Mouse (Mus musculus): ENCODE measurements at regions not wholly inside any gene's neighbourhood (a gene's known extent, or its start where the extent isn't known, plus 50 kb on each side); places are given as distances from the start of the nearest gene placed in this dataset.

DNA sequence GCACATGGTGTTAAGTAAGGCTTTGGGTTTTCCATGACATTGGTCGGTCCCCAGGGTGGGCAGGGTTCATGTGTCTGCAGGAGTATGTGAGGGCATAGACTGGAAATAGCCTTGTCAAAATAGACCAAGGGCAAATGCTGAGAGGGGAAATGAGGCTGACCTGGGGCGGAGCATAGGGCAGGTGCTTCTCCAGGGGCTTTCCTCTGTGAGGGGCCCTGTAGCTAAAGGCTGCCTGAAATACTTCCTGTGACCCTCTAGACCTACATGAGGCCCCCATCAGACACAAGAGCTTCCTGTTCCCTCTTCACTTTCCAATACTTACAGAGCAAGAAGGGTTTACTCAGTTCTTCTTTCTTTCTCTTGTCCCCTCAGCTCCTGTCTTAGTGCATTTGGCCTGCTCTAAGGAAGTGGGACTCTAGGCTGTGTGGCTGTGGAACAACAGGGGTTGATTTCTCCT, 1258.7 kb upstream of the A1bg start:
- H3K79me2 ChIP-seq (ENCODE audit: control insufficient read depth, insufficient read depth, low read length), result no peaks in the 10 kb centered on the region
- H3K4me1 ChIP-seq (ENCODE audit: control insufficient read depth, insufficient read depth, low read length), result no peaks in the 10 kb centered on the region
- H3K27ac ChIP-seq (replicated peaks; ENCODE audit: insufficient read depth, low read depth, low read length), result no peak overlapping the region
- no peak for DNase-seq (ENCODE audit: extremely low read depth, low read depth, low spot score)
- 95% methylated on average over 2 of the region's 2 CpGs for WGBS
- H3K4me3 ChIP-seq (ENCODE audit: insufficient read depth, low read depth, low read length), result no peak overlapping the region
- H3K36me3 ChIP-seq (ENCODE audit: control insufficient read depth, insufficient read depth, low read length), result no peaks in the 10 kb centered on the region; the same call in 1 of the 2 replicates
- no peaks in the 10 kb centered on the region for H3K27me3 ChIP-seq (ENCODE audit: control insufficient read depth, insufficient read depth, low read length)
- TF ChIP-seq CTCF (IDR thresholded peaks at IDR 0.05; ENCODE audit: low read depth, low read length), result no peak
- H3K9ac ChIP-seq (ENCODE audit: low read depth, low read length), result no peak overlapping the region

- H3K9ac ChIP-seq (ENCODE audit: low read depth, low read length), result no peak overlapping the region
- no peak for DNase-seq (ENCODE audit: extremely low read depth, low read depth, low spot score)
- H3K36me3 ChIP-seq (ENCODE audit: control insufficient read depth, insufficient read depth, low read length), result no peaks in the 10 kb centered on the region; the same call in 1 of the 2 replicates
- no peak overlapping the region for H3K27ac ChIP-seq (replicated peaks; ENCODE audit: insufficient read depth, low read depth, low read length)
- no peaks in the 10 kb centered on the region for H3K4me1 ChIP-seq (ENCODE audit: control insufficient read depth, insufficient read depth, low read length)
- H3K79me2 ChIP-seq (ENCODE audit: control insufficient read depth, insufficient read depth, low read length), result no peaks in the 10 kb centered on the region
- TF ChIP-seq POLR2A (IDR thresholded peaks at IDR 0.05; ENCODE audit: extremely low read depth, insufficient read depth, low read length), result no peak
- TF ChIP-seq CTCF (IDR thresholded peaks at IDR 0.05; ENCODE audit: low read depth, low read length), result no peak
- H3K4me3 ChIP-seq (ENCODE audit: insufficient read depth, low read depth, low read length), result no peak overlapping the region
- no peaks in the 10 kb centered on the region for H3K27me3 ChIP-seq (ENCODE audit: control insufficient read depth, insufficient read depth, low read length)
- WGBS, result 88% methylated on average over 3 of the region's 3 CpGs
Measured at GRCm38 (mm10) chr15:62180718-62181117, 1257.9 kb upstream of the A1bg start.

DNA sequence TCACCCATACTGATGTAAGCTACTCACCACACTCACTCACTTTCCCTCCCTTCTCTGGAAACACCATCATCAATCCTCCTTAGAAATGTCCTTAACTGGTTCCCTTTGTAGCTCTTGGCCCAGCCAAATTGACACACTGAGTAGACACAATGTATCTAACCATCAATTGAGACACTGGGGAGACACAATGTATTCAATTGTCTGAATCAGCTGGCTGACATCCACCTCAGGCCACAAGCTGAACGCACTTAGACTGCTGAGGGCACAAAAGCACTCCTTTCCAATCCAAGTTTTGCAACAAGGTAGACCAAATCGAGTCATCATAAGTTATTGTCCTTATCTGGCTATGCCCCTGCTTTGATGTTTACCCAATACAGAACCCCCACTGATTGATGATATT, 1257.0 kb upstream of the A1bg start:
- Histone ChIP-seq H3K27me3 (ENCODE audit: control insufficient read depth, insufficient read depth, low read length) (no peaks in the 10 kb centered on the region), H3K4me3 (ENCODE audit: insufficient read depth, low read depth, low read length) (no peak overlapping the region), H3K4me1 (ENCODE audit: control insufficient read depth, insufficient read depth, low read length) (no peaks in the 10 kb centered on the region), H3K79me2 (ENCODE audit: control insufficient read depth, insufficient read depth, low read length) (no peaks in the 10 kb centered on the region), H3K27ac (replicated peaks; ENCODE audit: insufficient read depth, low read depth, low read length) (no peak overlapping the region), H3K36me3 (ENCODE audit: control insufficient read depth, insufficient read depth, low read length) (no peaks in the 10 kb centered on the region; the same call in 1 of the 2 replicates), H3K9ac (ENCODE audit: low read depth, low read length) (no peak overlapping the region)
- no peak for DNase-seq (ENCODE audit: extremely low read depth, low read depth, low spot score)
- WGBS, result 78% methylated on average over 2 of the region's 2 CpGs
- TF ChIP-seq CTCF (IDR thresholded peaks at IDR 0.05; ENCODE audit: low read depth, low read length) (no peak), POLR2A (IDR thresholded peaks at IDR 0.05; ENCODE audit: extremely low read depth, insufficient read depth, low read length) (no peak)

- H3K27ac ChIP-seq (replicated peaks; ENCODE audit: insufficient read depth, low read depth, low read length), result no peak overlapping the region
- H3K27me3 ChIP-seq (ENCODE audit: control insufficient read depth, insufficient read depth, low read length), result no peaks in the 10 kb centered on the region
- H3K79me2 ChIP-seq (ENCODE audit: control insufficient read depth, insufficient read depth, low read length), result no peaks in the 10 kb centered on the region
- no peak overlapping the region for H3K9ac ChIP-seq (ENCODE audit: low read depth, low read length)
- 59% methylated on average over 6 of the region's 6 CpGs for WGBS
- no peak for TF ChIP-seq POLR2A (IDR thresholded peaks at IDR 0.05; ENCODE audit: extremely low read depth, insufficient read depth, low read length)
- no peak for TF ChIP-seq CTCF (IDR thresholded peaks at IDR 0.05; ENCODE audit: low read depth, low read length)
- no peaks in the 10 kb centered on the region; the same call in 1 of the 2 replicates for H3K36me3 ChIP-seq (ENCODE audit: control insufficient read depth, insufficient read depth, low read length)
- H3K4me3 ChIP-seq (ENCODE audit: insufficient read depth, low read depth, low read length), result no peak overlapping the region
- no peak for DNase-seq (ENCODE audit: extremely low read depth, low read depth, low spot score)
- no peaks in the 10 kb centered on the region for H3K4me1 ChIP-seq (ENCODE audit: control insufficient read depth, insufficient read depth, low read length)
Measured at GRCm38 (mm10) chr15:62178568-62178967, 1255.8 kb upstream of the A1bg start.

- TF ChIP-seq POLR2A (IDR thresholded peaks at IDR 0.05; ENCODE audit: extremely low read depth, insufficient read depth, low read length), result no peak
- TF ChIP-seq CTCF (IDR thresholded peaks at IDR 0.05; ENCODE audit: low read depth, low read length), result no peak
- no peaks in the 10 kb centered on the region; the same call in 1 of the 2 replicates for H3K36me3 ChIP-seq (ENCODE audit: control insufficient read depth, insufficient read depth, low read length)
- no peak overlapping the region for H3K4me3 ChIP-seq (ENCODE audit: insufficient read depth, low read depth, low read length)
- H3K27ac ChIP-seq (replicated peaks; ENCODE audit: insufficient read depth, low read depth, low read length), result no peak overlapping the region
- H3K4me1 ChIP-seq (ENCODE audit: control insufficient read depth, insufficient read depth, low read length), result no peaks in the 10 kb centered on the region
- no peak for DNase-seq (ENCODE audit: extremely low read depth, low read depth, low spot score)
- no peak overlapping the region for H3K9ac ChIP-seq (ENCODE audit: low read depth, low read length)
- 91% methylated on average over 9 of the region's 9 CpGs for WGBS
- H3K27me3 ChIP-seq (ENCODE audit: control insufficient read depth, insufficient read depth, low read length), result no peaks in the 10 kb centered on the region
- no peaks in the 10 kb centered on the region for H3K79me2 ChIP-seq (ENCODE audit: control insufficient read depth, insufficient read depth, low read length)
Measured at GRCm38 (mm10) chr15:62177768-62178410, 1255.1 kb upstream of the A1bg start.

DNA sequence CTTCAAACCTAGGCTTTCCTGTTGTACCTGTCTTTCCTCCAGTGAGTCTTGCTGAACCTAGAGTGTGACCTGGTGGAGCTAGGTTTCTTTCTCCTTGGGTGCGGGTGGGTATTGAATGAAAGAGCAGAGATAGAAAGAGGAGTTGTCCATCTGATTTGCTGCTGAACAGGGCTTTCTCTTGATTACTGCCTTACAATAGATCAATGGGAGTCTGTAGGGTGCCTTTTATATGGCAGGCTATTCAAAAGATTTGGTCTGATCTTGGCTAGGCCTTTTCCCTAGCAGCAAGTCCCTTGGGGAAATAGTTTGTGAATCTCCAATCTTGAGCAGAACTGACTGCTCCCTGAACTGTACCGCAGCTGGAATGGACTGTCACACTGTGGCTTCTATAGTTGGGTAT, 1253.3 kb upstream of the A1bg start:
- Histone ChIP-seq H3K36me3 (ENCODE audit: control insufficient read depth, insufficient read depth, low read length) (no peaks in the 10 kb centered on the region; the same call in 1 of the 2 replicates), H3K79me2 (ENCODE audit: control insufficient read depth, insufficient read depth, low read length) (no peaks in the 10 kb centered on the region), H3K27me3 (ENCODE audit: control insufficient read depth, insufficient read depth, low read length) (no peaks in the 10 kb centered on the region), H3K4me1 (ENCODE audit: control insufficient read depth, insufficient read depth, low read length) (no peaks in the 10 kb centered on the region), H3K4me3 (ENCODE audit: insufficient read depth, low read depth, low read length) (no peak overlapping the region), H3K27ac (replicated peaks; ENCODE audit: insufficient read depth, low read depth, low read length) (no peak overlapping the region), H3K9ac (ENCODE audit: low read depth, low read length) (no peak overlapping the region)
- DNase-seq (ENCODE audit: extremely low read depth, low read depth, low spot score), result no peak
- TF ChIP-seq POLR2A (IDR thresholded peaks at IDR 0.05; ENCODE audit: extremely low read depth, insufficient read depth, low read length), result no peak
- TF ChIP-seq CTCF (IDR thresholded peaks at IDR 0.05; ENCODE audit: low read depth, low read length), result no peak
- 100% methylated on average over 2 of the region's 2 CpGs for WGBS
